Mouse (Mus musculus): ENCODE measurements around the gene Ttc34. TPM values are rescaled to one million over a fixed set of nuclear protein-coding genes. Genes with fewer than 3 reads are reported as not detected.

Gene Ttc34
- 0.31 and 0.45 TPM in 2 replicates for polyA plus RNA-seq (2015; fragmentation: Nextera tagmentation; extraction: Ambion mirVana)

DNA sequence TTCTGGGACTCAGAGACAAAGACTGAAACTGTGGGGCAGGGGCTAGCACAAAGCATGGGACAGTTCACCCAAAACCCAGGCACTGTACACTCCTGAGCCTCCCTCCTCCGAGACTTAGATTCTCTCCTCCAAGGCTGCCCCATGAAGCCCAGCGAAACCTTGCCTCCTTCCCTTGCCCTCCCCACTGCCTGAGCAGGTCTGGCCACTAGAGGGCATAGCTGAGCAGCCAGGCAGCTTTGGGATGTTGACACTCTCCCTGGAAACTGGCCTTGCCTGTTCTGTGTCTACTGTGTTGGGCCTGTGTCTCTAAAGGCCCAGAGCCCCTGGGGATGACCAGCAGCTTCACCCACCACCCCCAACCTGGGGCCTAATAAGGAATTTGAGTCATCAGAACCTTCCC is at the start of gene Ttc34:
Ttc34 (plus strand) TSS at position 290 of the 400 bp plus-strand sequence.
- ATAC-seq, result no peak

DNA sequence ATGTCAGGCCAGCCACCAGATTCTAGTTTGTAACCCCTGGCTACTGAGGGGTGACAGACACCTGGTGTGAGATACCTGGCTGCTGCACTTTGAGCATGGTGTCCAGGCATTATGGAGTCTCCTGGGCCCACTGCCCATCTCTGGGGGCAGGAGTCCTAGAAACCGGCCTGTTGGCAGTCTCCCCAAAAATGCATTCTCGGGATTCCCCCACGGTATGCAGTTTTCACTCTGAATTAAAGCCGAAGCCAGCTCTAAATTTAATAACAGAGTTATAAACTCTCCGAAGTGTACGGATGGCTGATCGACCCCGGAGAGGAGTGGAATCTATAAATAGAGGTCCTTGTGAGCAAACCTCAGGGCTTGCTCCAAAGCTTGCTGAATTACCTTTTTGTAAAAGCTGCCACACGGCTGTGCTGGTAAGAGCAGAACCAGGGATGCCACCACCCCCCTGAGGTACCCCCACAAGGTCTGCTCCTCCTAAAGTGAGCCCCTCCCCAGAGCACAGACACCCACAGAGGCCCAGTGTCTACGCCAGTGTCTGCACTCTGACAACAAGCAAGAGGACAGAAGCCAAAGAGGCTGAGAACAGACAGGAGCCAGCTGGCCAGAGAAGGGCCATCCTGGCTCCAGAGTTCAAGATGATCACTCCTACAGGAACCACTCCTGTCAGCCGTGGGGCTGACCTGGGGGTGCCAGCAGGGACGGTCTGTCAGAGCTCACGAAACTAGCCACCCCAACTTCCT is 49.1 kb upstream of the Ttc34 start:
- ATAC-seq, result no peak
- H3K4me2 ChIP-seq, result no peak overlapping the region
- no peaks in the 10 kb centered on the region for H3K36me3 ChIP-seq (ENCODE audit: poor library complexity, severe bottlenecking)
- no peak overlapping the region for H3K27ac ChIP-seq
- H3K9me3 ChIP-seq (replicated peaks), result no peaks in the 10 kb centered on the region
- 82% methylated on average over 13 of the region's 13 CpGs for WGBS
- H3K4me1 ChIP-seq, result no peaks in the 10 kb centered on the region
- H3K9ac ChIP-seq, result no peak overlapping the region
- H3K27me3 ChIP-seq, result peaks cover 5% of the 10 kb centered on the region; the same call in 1 of the 2 replicates
- H3K4me3 ChIP-seq, result no peak overlapping the region

More for the DNA sequence above, at the start of gene Ttc34:
- Histone ChIP-seq H3K27ac (no peak within 1 kb of the TSS), H3K4me3 (no peak within 1 kb of the TSS), H3K27me3 (peaks cover 73% of the 10 kb centered on the region), H3K9me3 (replicated peaks) (no peaks in the 10 kb centered on the region), H3K4me2 (no peak within 1 kb of the TSS), H3K4me1 (peaks cover 5% of the 10 kb centered on the region), H3K9ac (no peak within 1 kb of the TSS), H3K36me3 (ENCODE audit: poor library complexity, severe bottlenecking) (no peaks in the 10 kb centered on the region)
- WGBS, result 45% methylated on average over 2 of the region's 2 CpGs

DNA sequence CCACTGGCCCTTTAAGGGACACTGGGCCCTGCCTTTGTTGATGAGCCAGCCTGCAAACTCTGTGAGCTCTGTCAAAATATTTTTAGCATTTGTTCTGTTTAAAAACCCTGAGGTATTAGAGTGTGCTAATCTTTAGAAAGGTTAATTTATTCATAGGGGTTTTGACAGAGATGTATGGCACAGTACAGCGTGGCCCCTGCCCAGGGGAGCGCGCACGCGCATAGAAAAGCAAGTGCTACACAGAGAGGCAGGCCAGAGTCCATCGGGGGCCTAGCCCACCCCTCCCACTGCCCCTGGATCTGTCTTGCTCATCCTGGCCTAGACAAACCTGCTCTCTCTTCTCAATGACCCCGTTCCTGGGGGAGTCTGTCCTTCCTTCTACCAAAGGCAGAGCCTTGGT is 45.4 kb upstream of the Ttc34 start:
- H3K4me1 ChIP-seq, result no peaks in the 10 kb centered on the region
- H3K9me3 ChIP-seq (replicated peaks), result no peaks in the 10 kb centered on the region
- WGBS, result 65% methylated on average over 7 of the region's 7 CpGs
- no peak overlapping the region for H3K4me3 ChIP-seq
- no peaks in the 10 kb centered on the region for H3K36me3 ChIP-seq (ENCODE audit: poor library complexity, severe bottlenecking)
- no peak overlapping the region for H3K9ac ChIP-seq
- no peak overlapping the region for H3K4me2 ChIP-seq
- H3K27me3 ChIP-seq, result peaks cover 2% of the 10 kb centered on the region
- no peak for ATAC-seq
- no peak overlapping the region for H3K27ac ChIP-seq

DNA sequence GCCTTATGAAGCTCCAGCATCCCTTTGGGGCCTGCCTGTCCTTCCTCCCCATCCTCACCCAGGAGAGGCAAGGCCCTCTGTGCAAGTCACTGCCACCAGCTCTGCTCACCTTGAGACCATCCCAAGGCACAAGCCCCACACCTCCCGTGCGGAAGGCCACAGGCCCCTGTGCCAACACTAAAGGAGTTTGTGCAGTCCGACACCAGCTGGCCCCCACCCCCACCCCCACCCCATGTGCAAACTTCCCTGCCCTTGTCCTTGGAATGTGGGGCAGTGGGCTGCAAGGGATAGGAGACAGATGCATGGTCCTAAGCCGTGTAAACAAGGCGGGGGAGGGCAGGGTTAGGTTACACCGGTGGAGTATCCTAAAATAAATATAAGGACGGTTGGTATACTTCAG is 43.8 kb upstream of the Ttc34 start:
- Histone ChIP-seq H3K4me3 (no peak overlapping the region), H3K9me3 (replicated peaks) (no peaks in the 10 kb centered on the region)
- WGBS, result 90% methylated on average over 7 of the region's 7 CpGs

DNA sequence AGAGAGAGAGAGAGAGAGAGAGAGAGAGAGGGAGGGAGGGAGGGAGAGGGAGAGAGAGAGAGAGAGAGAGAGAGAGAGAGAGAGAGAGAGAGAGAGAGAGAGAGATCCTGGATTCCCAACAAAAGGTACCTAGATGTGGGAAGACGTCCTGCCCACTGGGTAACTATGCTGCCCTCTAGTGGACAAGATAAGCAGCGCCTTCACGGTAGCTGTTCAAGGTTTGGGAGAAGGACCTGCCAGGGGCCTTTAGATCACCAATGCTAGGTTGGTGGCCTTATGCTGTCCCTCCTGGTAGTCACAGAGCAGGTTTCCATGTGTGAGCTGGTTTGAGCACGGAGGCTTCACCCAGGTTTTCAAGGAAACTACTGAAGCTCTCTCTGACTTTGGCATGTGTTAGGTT is 39.4 kb upstream of the Ttc34 start:
- no peaks in the 10 kb centered on the region for H3K36me3 ChIP-seq (ENCODE audit: poor library complexity, severe bottlenecking)
- H3K27ac ChIP-seq, result no peak overlapping the region
- no peak overlapping the region for H3K9ac ChIP-seq
- H3K27me3 ChIP-seq, result peaks cover 32% of the 10 kb centered on the region
- H3K4me3 ChIP-seq, result no peak overlapping the region
- no peaks in the 10 kb centered on the region for H3K9me3 ChIP-seq (replicated peaks)
- H3K4me1 ChIP-seq, result peaks cover 10% of the 10 kb centered on the region
- 8% methylated on average over 4 of the region's 4 CpGs for WGBS
- ATAC-seq, result no peak
- no peak overlapping the region for H3K4me2 ChIP-seq

More for the DNA sequence above, 43.8 kb upstream of the Ttc34 start:
- H3K27me3 ChIP-seq, result peaks cover 5% of the 10 kb centered on the region
- no peak for ATAC-seq
- no peaks in the 10 kb centered on the region for H3K4me1 ChIP-seq
- H3K4me2 ChIP-seq, result no peak overlapping the region
- no peak overlapping the region for H3K27ac ChIP-seq
- H3K9ac ChIP-seq, result no peak overlapping the region
- no peaks in the 10 kb centered on the region for H3K36me3 ChIP-seq (ENCODE audit: poor library complexity, severe bottlenecking)

DNA sequence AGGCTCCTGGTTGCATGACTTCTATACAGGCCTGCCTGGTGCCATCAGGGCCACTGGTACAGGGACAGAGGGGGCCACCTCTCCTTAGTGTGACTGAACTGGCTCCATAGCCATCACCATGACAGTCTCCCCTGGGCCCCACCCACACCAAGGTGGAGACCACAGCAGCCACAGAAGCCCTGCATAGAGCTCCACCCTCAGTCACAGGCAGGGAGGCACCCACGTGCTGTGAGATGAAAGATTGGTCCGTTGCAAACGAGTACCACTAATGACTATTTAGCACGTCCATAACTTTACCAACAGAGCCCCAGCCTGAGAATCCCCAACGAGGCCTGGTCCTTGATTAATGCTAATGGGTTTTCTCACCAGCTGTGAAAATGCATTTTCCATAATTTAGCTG is 36.7 kb upstream of the Ttc34 start:
- ATAC-seq, result no peak
- Histone ChIP-seq H3K9me3 (replicated peaks) (no peaks in the 10 kb centered on the region), H3K36me3 (ENCODE audit: poor library complexity, severe bottlenecking) (no peaks in the 10 kb centered on the region), H3K9ac (no peak overlapping the region), H3K4me2 (no peak overlapping the region), H3K4me3 (no peak overlapping the region), H3K27ac (no peak overlapping the region), H3K27me3 (peaks cover 35% of the 10 kb centered on the region), H3K4me1 (peaks cover 10% of the 10 kb centered on the region)
- 41% methylated on average over 5 of the region's 5 CpGs for WGBS

DNA sequence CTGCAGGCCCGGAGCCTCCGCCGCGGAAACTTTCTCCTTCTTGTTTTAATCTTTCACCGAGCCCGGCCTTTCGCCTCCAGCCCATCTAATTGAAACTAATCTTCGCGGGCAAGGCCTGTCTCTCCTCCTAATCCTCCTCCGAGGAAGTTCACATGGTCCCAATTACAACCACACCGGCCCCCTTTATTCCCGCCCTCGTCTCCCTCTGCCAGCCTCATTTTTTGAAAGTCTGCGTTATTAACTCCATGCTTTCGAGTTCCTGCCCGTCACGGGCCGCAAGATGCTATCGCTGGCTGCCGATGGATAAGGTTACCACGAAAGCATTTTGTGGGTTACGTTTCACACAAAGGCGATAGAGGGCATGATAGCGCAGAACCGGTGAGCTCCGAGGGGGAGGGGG is 35.0 kb upstream of the Ttc34 start:
- ATAC-seq, result no peak

DNA sequence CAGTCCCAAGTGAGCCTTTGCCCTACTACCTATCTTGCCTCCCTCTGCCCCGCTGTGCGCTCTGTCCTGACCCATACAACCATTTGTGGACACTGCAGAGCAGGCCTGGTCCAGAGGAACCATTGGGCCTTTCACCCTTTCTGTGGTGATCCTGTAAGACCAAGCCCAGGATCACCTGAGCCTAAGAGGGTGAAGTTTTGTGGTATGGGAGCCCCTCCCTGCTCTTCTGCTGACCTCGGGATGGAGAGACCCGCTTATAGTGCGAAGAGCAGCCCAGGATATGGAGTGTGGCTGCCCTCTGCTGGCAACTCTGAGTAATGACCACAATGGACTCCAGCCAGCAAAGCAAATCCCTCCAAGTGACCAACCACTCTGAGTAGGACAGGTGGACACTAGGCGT is 11.6 kb upstream of the Ttc34 start:
- H3K27me3 ChIP-seq, result peaks cover 81% of the 10 kb centered on the region
- H3K9me3 ChIP-seq (replicated peaks), result no peaks in the 10 kb centered on the region
- no peak overlapping the region for H3K4me3 ChIP-seq
- no peaks in the 10 kb centered on the region for H3K4me1 ChIP-seq
- no peaks in the 10 kb centered on the region for H3K36me3 ChIP-seq (ENCODE audit: poor library complexity, severe bottlenecking)
- H3K27ac ChIP-seq, result no peak overlapping the region
- WGBS, result 34% methylated on average over 6 of the region's 6 CpGs
- no peak overlapping the region for H3K4me2 ChIP-seq
- H3K9ac ChIP-seq, result no peak overlapping the region
- ATAC-seq, result peak; percentile 48

More for the DNA sequence above, 35.0 kb upstream of the Ttc34 start:
- Histone ChIP-seq H3K9me3 (replicated peaks) (no peaks in the 10 kb centered on the region), H3K27me3 (peaks cover 44% of the 10 kb centered on the region), H3K36me3 (ENCODE audit: poor library complexity, severe bottlenecking) (no peaks in the 10 kb centered on the region), H3K4me3 (no peak overlapping the region), H3K4me2 (peak overlapping the region; percentile 44), H3K9ac (0 out of 2 replicates have a peak overlapping the region, but pooled peaks have one; percentile 48), H3K27ac (no peak overlapping the region), H3K4me1 (peaks cover 10% of the 10 kb centered on the region)
- WGBS, result under 1% methylated on average over 26 of the region's 26 CpGs

DNA sequence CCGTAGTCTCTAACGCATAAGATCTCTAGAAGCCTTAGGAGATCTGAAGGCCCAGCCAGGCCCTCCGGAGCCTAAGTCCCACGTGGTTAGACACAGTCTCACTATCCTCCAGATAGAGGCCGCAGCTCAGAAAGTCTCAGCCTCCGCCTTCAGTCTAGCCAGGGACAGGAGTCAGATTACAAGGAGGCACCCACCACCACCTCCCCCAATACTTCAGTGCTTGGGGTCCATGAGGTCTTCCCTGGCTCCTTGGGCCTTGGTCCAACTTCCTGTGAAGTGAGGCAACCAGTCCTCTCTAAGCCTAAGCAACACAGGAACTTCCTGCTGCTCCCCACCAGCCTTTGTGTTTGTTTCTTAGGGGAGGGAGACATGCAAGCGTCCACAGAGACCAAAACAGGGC is 11.0 kb upstream of the Ttc34 start:
- peaks cover 83% of the 10 kb centered on the region for H3K27me3 ChIP-seq
- 58% methylated on average over 7 of the region's 7 CpGs for WGBS

DNA sequence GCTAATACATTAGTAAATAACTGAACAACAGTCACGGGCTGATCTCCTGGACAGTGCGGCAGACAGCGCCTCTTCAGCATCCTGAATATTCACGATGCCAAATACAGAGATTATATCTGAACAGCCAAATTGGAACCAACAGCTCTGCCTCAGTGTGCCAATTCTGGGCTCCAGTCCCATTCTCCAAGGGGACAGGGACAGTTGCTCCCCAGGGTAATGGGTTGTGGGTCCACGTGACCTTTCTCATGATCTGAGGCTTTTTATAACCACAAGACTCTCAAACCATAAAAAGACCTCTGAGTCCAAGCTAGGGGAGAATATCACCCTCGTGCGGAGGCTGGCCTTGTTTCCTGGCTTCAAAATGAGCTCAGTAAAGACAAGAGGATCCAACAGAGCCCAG is 10.1 kb upstream of the Ttc34 start:
- Histone ChIP-seq H3K9ac (no peak overlapping the region), H3K4me3 (no peak overlapping the region), H3K9me3 (replicated peaks) (no peaks in the 10 kb centered on the region), H3K27me3 (peaks cover 84% of the 10 kb centered on the region), H3K36me3 (ENCODE audit: poor library complexity, severe bottlenecking) (no peaks in the 10 kb centered on the region), H3K4me1 (peaks cover 6% of the 10 kb centered on the region), H3K27ac (no peak overlapping the region), H3K4me2 (no peak overlapping the region)
- 88% methylated on average over 7 of the region's 7 CpGs for WGBS
- ATAC-seq, result no peak

More for the DNA sequence above, 11.0 kb upstream of the Ttc34 start:
- H3K4me2 ChIP-seq, result no peak overlapping the region
- ATAC-seq, result peak; percentile 36
- H3K36me3 ChIP-seq (ENCODE audit: poor library complexity, severe bottlenecking), result no peaks in the 10 kb centered on the region
- no peaks in the 10 kb centered on the region for H3K9me3 ChIP-seq (replicated peaks)
- H3K4me3 ChIP-seq, result no peak overlapping the region
- no peak overlapping the region for H3K9ac ChIP-seq
- H3K4me1 ChIP-seq, result no peaks in the 10 kb centered on the region
- no peak overlapping the region for H3K27ac ChIP-seq

DNA sequence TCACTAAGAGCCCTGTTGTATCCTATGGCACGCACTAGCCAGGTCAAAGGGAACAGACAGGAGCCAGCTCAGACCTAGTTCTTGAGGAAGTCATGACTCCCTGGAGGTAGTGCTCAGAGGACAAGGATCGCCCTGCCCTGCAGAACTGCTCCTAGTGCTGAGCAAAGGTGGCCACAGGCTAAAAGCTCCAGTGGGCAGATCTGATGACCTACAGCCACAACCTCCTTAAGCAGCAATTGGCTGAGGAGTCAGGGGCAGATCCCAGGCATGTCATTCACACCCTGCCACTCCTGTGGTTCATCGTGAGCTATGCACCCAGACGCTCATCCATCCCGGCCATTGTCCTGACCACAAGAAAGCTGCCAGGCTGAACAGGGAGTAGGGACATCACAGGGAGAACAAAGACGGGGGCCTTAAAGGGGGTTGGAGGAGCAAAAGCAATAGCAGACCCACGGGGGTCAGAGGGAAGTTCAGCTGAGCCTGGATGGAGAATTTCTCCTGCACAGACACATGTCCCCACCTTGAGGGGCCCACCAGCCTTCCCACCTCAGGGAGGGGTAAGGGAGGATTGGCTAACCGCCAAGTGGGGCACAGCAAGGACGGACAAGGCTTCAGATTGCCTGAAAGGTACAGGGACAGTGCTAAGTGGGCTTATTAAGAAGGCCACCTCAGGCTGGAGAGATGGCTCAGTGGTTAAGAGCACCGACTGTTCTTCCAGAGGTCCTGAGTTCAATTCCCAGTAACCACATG is 9.2 kb upstream of the Ttc34 start:
- H3K36me3 ChIP-seq (ENCODE audit: poor library complexity, severe bottlenecking), result no peaks in the 10 kb centered on the region
- no peak overlapping the region for H3K9ac ChIP-seq
- no peak overlapping the region for H3K27ac ChIP-seq
- H3K27me3 ChIP-seq, result peaks cover 81% of the 10 kb centered on the region
- ATAC-seq, result no peak
- no peak overlapping the region for H3K4me2 ChIP-seq
- WGBS, result 59% methylated on average over 10 of the region's 10 CpGs
- no peak overlapping the region for H3K4me3 ChIP-seq
- no peaks in the 10 kb centered on the region for H3K9me3 ChIP-seq (replicated peaks)
- H3K4me1 ChIP-seq, result peaks cover 10% of the 10 kb centered on the region

DNA sequence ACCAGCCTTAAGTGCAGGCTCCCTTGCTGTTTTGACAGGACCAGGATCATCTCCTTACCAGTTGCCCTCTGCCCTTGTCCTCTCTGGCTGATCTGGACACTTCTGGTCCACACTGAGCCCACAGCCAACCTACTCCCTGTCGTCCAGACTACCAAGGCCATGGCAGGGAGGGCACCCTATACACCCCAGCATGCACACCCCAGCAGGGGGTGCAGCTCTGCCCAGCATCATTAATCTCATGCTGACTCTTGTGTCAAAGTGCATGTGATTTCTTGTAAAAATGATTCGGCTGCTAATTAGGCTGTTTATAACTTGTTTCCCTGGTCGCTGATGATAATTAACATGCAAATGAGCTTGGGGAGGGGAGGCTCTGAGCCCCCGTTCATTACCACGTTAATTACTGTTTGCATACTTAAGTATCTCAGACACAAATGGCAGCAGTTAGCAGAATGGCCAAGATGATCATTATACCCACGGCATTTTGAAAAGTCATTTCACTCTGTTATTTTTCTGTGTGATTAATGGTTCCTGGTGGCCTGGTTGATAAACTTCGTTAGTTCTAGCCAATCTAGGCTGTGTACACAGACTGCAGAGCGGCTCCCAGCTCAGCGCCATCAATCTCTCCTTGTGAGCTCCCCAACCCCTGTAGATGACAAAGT is 5.2 kb upstream of the Ttc34 start:
- WGBS, result 19% methylated on average over 9 of the region's 9 CpGs
- no peak overlapping the region for H3K4me3 ChIP-seq

More for the DNA sequence above, 5.2 kb upstream of the Ttc34 start:
- peak; percentile 30; the same call in 1 of the 2 replicates for ATAC-seq
- no peak overlapping the region for H3K27ac ChIP-seq
- no peaks in the 10 kb centered on the region for H3K36me3 ChIP-seq (ENCODE audit: poor library complexity, severe bottlenecking)
- H3K9me3 ChIP-seq (replicated peaks), result no peaks in the 10 kb centered on the region
- no peak overlapping the region for H3K9ac ChIP-seq
- H3K4me2 ChIP-seq, result no peak overlapping the region
- peaks cover 10% of the 10 kb centered on the region for H3K4me1 ChIP-seq
- H3K27me3 ChIP-seq, result peaks cover 89% of the 10 kb centered on the region
